Mouse (Mus musculus) heart, postnatal 0 days (tissue): ENCODE data around the gene Gm11555.

Experiments used
- CTCF ChIP-seq: IDR thresholded peaks from 2 replicates; pipeline ENCODE4 v1.5.1; 2016; ENCODE audit warnings: antibody characterized with exemption, control low read depth, low read depth
- EP300 ChIP-seq: IDR thresholded peaks from 2 replicates; pipeline ENCODE4 v1.6.1; 2016; ENCODE audit warnings: antibody characterized with exemption, low read depth

- no peak for TF ChIP-seq CTCF
- TF ChIP-seq EP300: no peak
Measured at GRCm38 (mm10) chr11:99634653-99635134, 15.3 kb downstream of the Gm11555 start, which contains the start of gene Krtap4-2.
